Mouse (Mus musculus) stomach, embryonic 15.5 days (tissue): ENCODE results near the gene Pam. TPM values are rescaled to one million over a fixed set of nuclear protein-coding genes. Genes with fewer than 3 reads are reported as not detected.

Experiments used
- ATAC-seq: fragments of 200-750 bp; cut with Nextera tagmentation; 2 replicates; pipeline ENCODE4 v1.8.0; 2017; ENCODE audit warnings: low read depth, moderate number of reproducible peaks, moderate TSS enrichment; ENCODE audit not compliant: insufficient read depth, low FRiP score
- H3K27ac ChIP-seq: fragments of 300-500 bp; sonication (generic); 2 replicates; pipeline ENCODE4 v1.5.1; 2015; ENCODE audit warnings: mild to moderate bottlenecking, inconsistent platforms
- H3K27me3 ChIP-seq: fragments of 300-500 bp; sonication (generic); replicated peaks from 2 replicates; pipeline ENCODE4 v1.6.1; 2015; ENCODE audit warnings: inconsistent platforms
- H3K36me3 ChIP-seq: fragments of 300-500 bp; sonication (generic); 2 replicates; pipeline ENCODE4 v1.6.1; 2015; ENCODE audit warnings: inconsistent platforms
- H3K4me1 ChIP-seq: fragments of 300-500 bp; sonication (generic); 2 replicates; pipeline ENCODE4 v1.6.1; 2015; ENCODE audit warnings: inconsistent platforms
- H3K4me2 ChIP-seq: fragments of 300-500 bp; sonication (generic); 2 replicates; pipeline ENCODE4 v1.6.1; 2015; ENCODE audit warnings: mild to moderate bottlenecking, inconsistent platforms
- H3K4me3 ChIP-seq: fragments of 300-500 bp; sonication (generic); replicated peaks from 2 replicates; pipeline ENCODE4 v1.5.1; 2015; ENCODE audit warnings: inconsistent platforms
- H3K9ac ChIP-seq: fragments of 300-500 bp; sonication (generic); 2 replicates; pipeline ENCODE4 v1.6.1; 2015; ENCODE audit warnings: inconsistent platforms
- H3K9me3 ChIP-seq: fragments of 300-500 bp; sonication (generic); 2 replicates; pipeline ENCODE4 v1.6.1; 2016; ENCODE audit warnings: inconsistent platforms
- WGBS: fragments of 180-500 bp; shearing (Covaris S2); methylation state at CpG from one replicate; pipeline ENCODE4 v1.1.7; 2015; 5-methylcytosine and 5-hydroxymethylcytosine counted together
- polyA plus RNA-seq: library from polyadenylated mRNA; unstranded; fragments of >200 nt; fragmentation: Nextera tagmentation; extraction: Ambion mirVana; gene quantifications from 2 replicates; pipeline ENCODE4 v1.2.1, GENCODE M21; 2015

Gene Pam
- polyA plus RNA-seq, 1 experiment from 2014 or later, result 60.2 TPM

DNA sequence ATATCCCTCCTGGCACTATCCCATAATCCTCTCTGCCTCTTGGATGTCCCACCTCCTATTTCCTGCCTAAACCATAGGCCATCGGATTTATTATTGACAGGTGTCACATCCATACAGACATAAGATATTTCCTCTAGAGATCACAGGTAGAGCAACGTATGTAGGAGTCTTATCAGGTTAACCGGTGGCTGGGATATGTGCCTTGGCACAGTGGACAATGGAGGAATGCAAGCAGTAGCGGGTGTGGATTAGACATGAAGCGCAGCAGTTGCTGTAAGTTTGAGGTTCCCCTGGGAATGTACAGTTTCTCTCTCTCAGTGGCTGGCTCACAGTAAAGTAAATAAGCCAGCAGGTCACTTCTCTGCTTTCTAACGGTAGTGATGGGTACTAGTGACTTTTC, 173.1 kb downstream of the Pam start:
- no peaks in the 10 kb centered on the region for H3K36me3 ChIP-seq
- WGBS, result 65% methylated on average over 6 of the region's 6 CpGs
- H3K27me3 ChIP-seq, result no peaks in the 10 kb centered on the region
- no peak overlapping the region for H3K9ac ChIP-seq
- H3K27ac ChIP-seq, result no peak overlapping the region
- H3K4me3 ChIP-seq, result no peak overlapping the region
- ATAC-seq, result no peak
- no peaks in the 10 kb centered on the region for H3K9me3 ChIP-seq
- H3K4me2 ChIP-seq, result no peak overlapping the region
- no peaks in the 10 kb centered on the region for H3K4me1 ChIP-seq

DNA sequence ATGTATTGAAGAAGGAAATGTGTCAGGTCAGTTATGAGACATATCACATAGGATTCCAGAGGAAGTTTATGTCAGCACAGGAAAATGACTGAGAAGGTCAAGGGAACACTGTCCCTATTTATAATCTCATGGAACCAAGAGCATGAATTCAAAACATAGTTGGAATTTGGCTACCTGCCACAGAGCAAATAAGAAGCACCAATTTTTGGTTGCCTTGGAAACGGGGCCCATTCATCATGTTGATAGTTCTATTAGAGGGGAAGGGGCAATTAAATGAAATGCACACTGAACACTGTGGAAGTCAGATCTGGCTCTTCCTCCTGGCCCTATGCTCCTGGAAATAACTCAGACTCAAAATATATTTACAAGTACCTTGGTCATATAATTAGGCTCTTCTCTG, 173.6 kb downstream of the Pam start:
- Histone ChIP-seq H3K4me1 (no peaks in the 10 kb centered on the region), H3K36me3 (no peaks in the 10 kb centered on the region), H3K9me3 (no peaks in the 10 kb centered on the region), H3K9ac (no peak overlapping the region), H3K4me2 (no peak overlapping the region), H3K4me3 (no peak overlapping the region), H3K27me3 (no peaks in the 10 kb centered on the region), H3K27ac (no peak overlapping the region)
- ATAC-seq, result no peak
- WGBS, result 54% methylated on average over 1 of the region's 1 CpGs

DNA sequence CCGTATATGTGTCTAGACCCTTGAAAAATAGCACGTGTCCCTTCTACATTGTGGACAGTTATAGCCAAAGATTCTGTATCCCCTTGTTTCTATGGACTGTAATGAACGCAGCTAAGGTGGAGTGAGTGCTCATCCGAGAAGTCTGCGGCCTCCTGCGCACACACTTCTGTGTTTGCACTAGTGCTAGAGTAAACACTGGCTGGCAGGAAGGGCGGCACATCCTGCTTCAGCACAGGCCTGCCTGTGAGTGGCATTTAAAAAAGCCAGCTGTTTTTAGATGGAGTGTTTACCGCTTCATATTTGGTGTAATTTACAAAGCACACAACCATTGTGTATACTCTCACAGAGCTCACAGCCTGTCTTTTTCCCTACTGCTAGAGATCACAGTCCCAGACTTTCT, 177.0 kb downstream of the Pam start:
- H3K27ac ChIP-seq, result no peak overlapping the region
- WGBS, result 14% methylated on average over 8 of the region's 8 CpGs
- no peaks in the 10 kb centered on the region for H3K27me3 ChIP-seq
- peak; percentile 83 for ATAC-seq
- no peak overlapping the region for H3K9ac ChIP-seq
- no peaks in the 10 kb centered on the region for H3K4me1 ChIP-seq
- no peaks in the 10 kb centered on the region for H3K36me3 ChIP-seq
- no peak overlapping the region for H3K4me3 ChIP-seq
- no peak overlapping the region for H3K4me2 ChIP-seq
- no peaks in the 10 kb centered on the region for H3K9me3 ChIP-seq

GRCm38 (mm10) chr1:97916971-97917234, 178.5 kb downstream of the Pam start:
- 83% methylated on average over 2 of the region's 2 CpGs for WGBS

GRCm38 (mm10) chr1:97916218-97916970, 179.1 kb downstream of the Pam start:
- 65% methylated on average over 12 of the region's 12 CpGs for WGBS
- H3K27ac ChIP-seq, result no peak overlapping the region
- no peaks in the 10 kb centered on the region for H3K4me1 ChIP-seq
- ATAC-seq, result no peak
- no peaks in the 10 kb centered on the region for H3K27me3 ChIP-seq
- no peaks in the 10 kb centered on the region for H3K9me3 ChIP-seq
- H3K4me3 ChIP-seq, result no peak overlapping the region
- no peaks in the 10 kb centered on the region for H3K36me3 ChIP-seq
- no peak overlapping the region for H3K9ac ChIP-seq
- no peak overlapping the region for H3K4me2 ChIP-seq

More at GRCm38 (mm10) chr1:97916971-97917234, 178.5 kb downstream of the Pam start:
- Histone ChIP-seq H3K4me1 (no peaks in the 10 kb centered on the region), H3K9ac (no peak overlapping the region), H3K4me3 (no peak overlapping the region), H3K27me3 (no peaks in the 10 kb centered on the region), H3K4me2 (no peak overlapping the region), H3K27ac (no peak overlapping the region), H3K36me3 (no peaks in the 10 kb centered on the region), H3K9me3 (no peaks in the 10 kb centered on the region)
- ATAC-seq, result no peak

GRCm38 (mm10) chr1:97915726-97916125, 179.7 kb downstream of the Pam start:
- Histone ChIP-seq H3K9me3 (no peaks in the 10 kb centered on the region), H3K4me1 (no peaks in the 10 kb centered on the region), H3K9ac (no peak overlapping the region), H3K27me3 (no peaks in the 10 kb centered on the region), H3K27ac (no peak overlapping the region), H3K36me3 (no peaks in the 10 kb centered on the region), H3K4me3 (no peak overlapping the region), H3K4me2 (no peak overlapping the region)
- WGBS, result 64% methylated on average over 10 of the region's 10 CpGs
- ATAC-seq, result no peak

GRCm38 (mm10) chr1:97910874-97911273, 184.6 kb downstream of the Pam start:
- Histone ChIP-seq H3K27me3 (no peaks in the 10 kb centered on the region), H3K4me3 (no peak overlapping the region), H3K27ac (no peak overlapping the region), H3K36me3 (no peaks in the 10 kb centered on the region), H3K9ac (no peak overlapping the region), H3K4me1 (no peaks in the 10 kb centered on the region), H3K9me3 (no peaks in the 10 kb centered on the region), H3K4me2 (no peak overlapping the region)
- ATAC-seq, result no peak
- WGBS, result 69% methylated on average over 10 of the region's 10 CpGs

DNA sequence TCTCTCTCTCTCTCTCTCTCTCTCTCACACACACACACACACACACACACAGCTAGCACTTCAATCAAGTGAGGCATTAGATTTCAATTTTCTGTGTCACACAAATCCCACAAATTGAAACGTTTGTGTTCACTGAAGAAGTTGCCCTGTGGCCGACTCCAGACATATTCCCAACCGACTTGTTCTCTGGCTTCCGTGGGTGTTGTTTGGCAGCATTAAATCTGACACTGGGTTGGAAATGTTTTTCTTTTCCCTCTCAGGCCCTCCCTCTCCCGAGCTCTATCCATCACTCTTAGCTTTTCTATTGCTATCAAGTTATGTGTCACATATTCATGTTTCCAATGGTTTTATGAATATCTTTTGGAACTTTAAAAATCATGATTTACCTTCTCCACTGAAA, 185.9 kb downstream of the Pam start:
- no peaks in the 10 kb centered on the region for H3K4me1 ChIP-seq
- H3K9ac ChIP-seq, result no peak overlapping the region
- H3K27ac ChIP-seq, result no peak overlapping the region
- no peak for ATAC-seq
- no peak overlapping the region for H3K4me3 ChIP-seq
- WGBS, result 43% methylated on average over 5 of the region's 5 CpGs
- H3K27me3 ChIP-seq, result no peaks in the 10 kb centered on the region
- no peaks in the 10 kb centered on the region for H3K9me3 ChIP-seq
- no peaks in the 10 kb centered on the region for H3K36me3 ChIP-seq
- H3K4me2 ChIP-seq, result no peak overlapping the region

DNA sequence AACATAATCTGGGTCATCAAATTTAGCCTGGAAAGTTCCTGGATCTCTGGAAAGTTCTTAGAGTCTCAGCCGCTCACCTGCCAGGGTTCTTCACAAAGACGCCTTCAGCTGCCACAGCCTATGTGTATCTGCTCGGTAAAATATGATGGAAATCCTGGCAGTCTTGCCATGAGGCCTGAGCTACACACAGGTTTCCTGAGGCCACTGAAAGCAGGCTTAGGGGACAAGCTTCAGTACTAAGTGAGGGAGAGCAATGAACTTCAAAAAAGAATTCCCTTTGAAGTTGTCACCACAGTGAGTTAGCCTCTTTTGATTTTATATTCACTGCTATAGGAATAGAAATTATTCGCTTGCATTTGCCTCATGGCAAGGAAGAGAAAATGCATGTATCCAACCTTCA, 186.7 kb downstream of the Pam start:
- Histone ChIP-seq H3K4me1 (no peaks in the 10 kb centered on the region), H3K9ac (no peak overlapping the region), H3K4me2 (no peak overlapping the region), H3K36me3 (no peaks in the 10 kb centered on the region), H3K9me3 (no peaks in the 10 kb centered on the region), H3K27me3 (no peaks in the 10 kb centered on the region), H3K27ac (no peak overlapping the region), H3K4me3 (no peak overlapping the region)
- 90% methylated on average over 4 of the region's 4 CpGs for WGBS
- no peak for ATAC-seq

DNA sequence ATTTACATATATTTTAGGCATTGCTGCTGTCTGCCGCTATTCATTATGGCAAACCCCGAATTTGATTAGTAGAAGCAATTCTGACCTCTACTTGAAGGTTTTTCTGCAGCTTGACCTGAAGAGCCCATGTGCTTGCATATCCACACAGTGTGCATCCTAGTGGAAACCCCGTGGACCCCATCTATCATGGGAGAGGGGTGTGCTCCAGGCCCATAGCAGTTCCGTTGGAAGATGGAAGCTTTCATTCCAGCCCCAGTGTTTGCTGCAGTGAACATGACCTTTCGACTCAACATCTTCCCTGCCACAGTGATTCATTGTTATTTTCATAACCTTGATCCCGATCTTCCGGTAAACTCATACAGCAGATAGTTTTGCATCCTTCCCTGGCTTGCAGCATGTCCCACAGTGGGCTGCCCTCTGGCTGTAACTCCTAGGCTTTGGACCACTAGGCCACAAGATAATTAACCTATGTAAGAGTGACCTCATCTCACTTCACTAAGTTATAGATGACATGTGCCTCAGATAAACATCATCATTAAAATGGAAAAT, 191.5 kb downstream of the Pam start:
- WGBS, result 50% methylated on average over 7 of the region's 7 CpGs
- no peaks in the 10 kb centered on the region for H3K4me1 ChIP-seq
- no peaks in the 10 kb centered on the region for H3K27me3 ChIP-seq
- no peak overlapping the region for H3K4me2 ChIP-seq
- no peak overlapping the region for H3K27ac ChIP-seq
- H3K9me3 ChIP-seq, result no peaks in the 10 kb centered on the region
- no peak overlapping the region for H3K9ac ChIP-seq
- no peak for ATAC-seq
- no peaks in the 10 kb centered on the region for H3K36me3 ChIP-seq
- H3K4me3 ChIP-seq, result no peak overlapping the region

DNA sequence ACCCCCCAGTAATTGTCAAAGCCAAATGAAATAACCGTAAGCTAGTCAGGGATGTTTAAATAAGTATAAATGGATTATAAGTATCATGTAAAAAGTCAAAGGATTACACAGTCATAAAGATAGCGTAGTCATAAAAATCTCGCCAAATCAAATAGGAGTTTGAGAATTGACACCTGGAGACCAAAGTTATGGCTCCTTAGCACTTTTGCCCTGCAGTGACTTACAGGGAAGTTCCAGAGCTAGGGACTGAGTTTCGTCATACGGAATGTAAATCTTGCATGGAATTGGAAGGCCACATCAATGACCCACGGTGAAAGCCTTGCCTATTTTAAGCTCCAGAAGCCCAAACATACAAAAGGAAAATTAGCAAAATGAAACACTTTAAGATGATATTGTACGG, 192.6 kb downstream of the Pam start:
- H3K9me3 ChIP-seq, result no peaks in the 10 kb centered on the region
- no peak for ATAC-seq
- H3K4me1 ChIP-seq, result no peaks in the 10 kb centered on the region
- no peaks in the 10 kb centered on the region for H3K27me3 ChIP-seq
- WGBS, result 62% methylated on average over 7 of the region's 7 CpGs
- H3K4me2 ChIP-seq, result no peak overlapping the region
- H3K9ac ChIP-seq, result no peak overlapping the region
- no peak overlapping the region for H3K27ac ChIP-seq
- H3K4me3 ChIP-seq, result no peak overlapping the region
- H3K36me3 ChIP-seq, result no peaks in the 10 kb centered on the region

- Histone ChIP-seq H3K4me3 (no peak overlapping the region), H3K4me2 (no peak overlapping the region), H3K9ac (no peak overlapping the region), H3K9me3 (no peaks in the 10 kb centered on the region), H3K36me3 (no peaks in the 10 kb centered on the region), H3K27ac (no peak overlapping the region), H3K4me1 (no peaks in the 10 kb centered on the region), H3K27me3 (no peaks in the 10 kb centered on the region)
- WGBS, result 82% methylated on average over 7 of the region's 7 CpGs
- no peak for ATAC-seq
Measured at GRCm38 (mm10) chr1:97900559-97901153, 194.8 kb downstream of the Pam start.
